Mouse (Mus musculus) T-helper 1 cell (primary cell): ENCODE measurements around the gene Pde9a.

Experiments used
- in situ Hi-C: fragments of 300-600 bp; cut with MboI, MseI; formaldehyde crosslinking; loops from one replicate; pipeline ENCODE4 v1.15.1; 2025; ENCODE audit warnings: high pct_unique_total_duplicates

The Pde9a gene

GRCm38 (mm10) chr17:31386766-31387275 is 811 bp downstream of the Pde9a start:
- in situ Hi-C loops: loop anchor here (5.0 kb wide), 1 partner anchor 95 kb away; no protein-coding TSS in a partner anchor

- in situ Hi-C loops: loop anchor here (5.0 to 10.0 kb wide), 2 partner anchors 93 to 505 kb away; no protein-coding TSS in a partner anchor
These were observed 3.5 kb downstream of the Pde9a start for GRCm38 (mm10) chr17:31389432-31390050.

GRCm38 (mm10) chr17:31391462-31391861 is 5.5 kb downstream of the Pde9a start:
- in situ Hi-C loops: loop anchor here (10.0 kb wide), 1 partner anchor 507 kb away; no protein-coding TSS in a partner anchor

- in situ Hi-C loops: loop anchor here (10.0 kb wide), 1 partner anchor 507 kb away; no protein-coding TSS in a partner anchor
These were observed 6.0 kb downstream of the Pde9a start for GRCm38 (mm10) chr17:31392041-31392440.

- in situ Hi-C loops: loop anchor here (10.0 kb wide), 1 partner anchor 509 kb away; no protein-coding TSS in a partner anchor
These were observed 7.8 kb downstream of the Pde9a start for GRCm38 (mm10) chr17:31393811-31394210.

GRCm38 (mm10) chr17:31400294-31400693 is 14.3 kb downstream of the Pde9a start:
- in situ Hi-C loops: no loop called here

GRCm38 (mm10) chr17:31401160-31401559 is 15.2 kb downstream of the Pde9a start:
- in situ Hi-C loops: no loop called here

GRCm38 (mm10) chr17:31402713-31403112 is 16.7 kb downstream of the Pde9a start:
- in situ Hi-C loops: no loop called here

GRCm38 (mm10) chr17:31405694-31406227 is 19.8 kb downstream of the Pde9a start:
- in situ Hi-C loops: no loop called here

GRCm38 (mm10) chr17:31409741-31410350 is 23.8 kb downstream of the Pde9a start:
- in situ Hi-C loops: no loop called here

GRCm38 (mm10) chr17:31415258-31415657 is 29.2 kb downstream of the Pde9a start:
- in situ Hi-C loops: no loop called here

- in situ Hi-C loops: no loop called here
These were observed 33.0 kb downstream of the Pde9a start for GRCm38 (mm10) chr17:31418804-31419597.

GRCm38 (mm10) chr17:31419598-31419950 is 33.6 kb downstream of the Pde9a start:
- in situ Hi-C loops: no loop called here

GRCm38 (mm10) chr17:31419995-31420394 is 34.0 kb downstream of the Pde9a start:
- in situ Hi-C loops: no loop called here

GRCm38 (mm10) chr17:31420658-31421057 is 34.6 kb downstream of the Pde9a start:
- in situ Hi-C loops: no loop called here

GRCm38 (mm10) chr17:31422381-31422780 is 36.4 kb downstream of the Pde9a start:
- in situ Hi-C loops: no loop called here

- in situ Hi-C loops: no loop called here
These were observed 37.0 kb downstream of the Pde9a start for GRCm38 (mm10) chr17:31423020-31423419.

GRCm38 (mm10) chr17:31424358-31424757 is 38.3 kb downstream of the Pde9a start:
- in situ Hi-C loops: no loop called here

- in situ Hi-C loops: no loop called here
These were observed 38.8 kb downstream of the Pde9a start for GRCm38 (mm10) chr17:31424798-31425197.

- in situ Hi-C loops: no loop called here
These were observed 40.1 kb downstream of the Pde9a start for GRCm38 (mm10) chr17:31425827-31426698.

GRCm38 (mm10) chr17:31429402-31429801 is 43.4 kb downstream of the Pde9a start:
- in situ Hi-C loops: no loop called here
